Mouse (Mus musculus): ENCODE results near the gene Junb. TPM values are rescaled to one million over a fixed set of nuclear protein-coding genes. Genes with fewer than 3 reads are reported as not detected.

Gene Junb
- polyA plus RNA-seq (2015; fragmentation: Nextera tagmentation; extraction: Ambion mirVana) = 11.7 and 15.3 TPM in 2 replicates

- ATAC-seq (replicated peaks; ENCODE audit: extremely low read depth, insufficient read depth, low FRiP score) = peak; percentile 58
- Histone ChIP-seq H3K4me1 (ENCODE audit: control insufficient read depth, insufficient read depth, low read length) (peaks cover 48% of the 10 kb centered on the region), H3K36me3 (ENCODE audit: control insufficient read depth, insufficient read depth) (peaks cover 7% of the 10 kb centered on the region; the same call in 1 of the 2 replicates), H3K4me2 (ENCODE audit: low read depth, low read length) (peak within 1 kb of the TSS; percentile 97), H3K9me3 (replicated peaks; ENCODE audit: control insufficient read depth, low read length) (no peaks in the 10 kb centered on the region), H3K9ac (ENCODE audit: low read length) (peak within 1 kb of the TSS; percentile 90), H3K4me3 (ENCODE audit: low read length) (peak within 1 kb of the TSS; percentile 73), H3K27me3 (ENCODE audit: control insufficient read depth, insufficient read depth, low read length) (no peaks in the 10 kb centered on the region), H3K27ac (ENCODE audit: low read length) (peak within 1 kb of the TSS; percentile 94)
- WGBS = 1% methylated on average over 63 of the region's 63 CpGs
These were observed at the start of gene Junb for GRCm38 (mm10) chr8:84978248-84978940. Gene Junb (minus strand): TSS chr8:84978718.

DNA sequence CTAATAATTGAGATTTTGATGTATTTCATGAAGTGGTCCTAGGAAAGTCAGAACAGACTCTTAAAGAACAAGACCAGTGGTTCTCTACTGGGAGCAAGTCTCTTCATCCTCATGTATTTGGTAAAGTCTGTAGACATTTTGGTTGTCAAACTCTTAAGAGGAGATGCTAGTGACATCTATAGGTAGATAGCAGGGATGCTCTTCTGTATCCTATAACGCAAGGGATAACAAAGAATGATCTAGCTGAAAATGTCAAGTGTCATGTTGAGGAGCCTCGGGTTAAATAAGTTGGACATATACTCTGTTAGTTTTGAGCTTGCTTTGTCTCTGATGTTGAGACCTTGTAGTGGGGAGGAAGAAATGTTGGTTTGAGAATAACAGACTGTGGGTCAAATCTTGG is 49.4 kb upstream of the Junb start:
- Histone ChIP-seq H3K27me3 (ENCODE audit: control insufficient read depth, insufficient read depth, low read length) (no peaks in the 10 kb centered on the region), H3K4me1 (ENCODE audit: control insufficient read depth, insufficient read depth, low read length) (peaks cover 36% of the 10 kb centered on the region), H3K36me3 (ENCODE audit: control insufficient read depth, insufficient read depth) (peaks cover 38% of the 10 kb centered on the region), H3K27ac (ENCODE audit: low read length) (no peak overlapping the region), H3K4me3 (ENCODE audit: low read length) (peak overlapping the region; percentile 88), H3K9me3 (replicated peaks; ENCODE audit: control insufficient read depth, low read length) (no peaks in the 10 kb centered on the region), H3K4me2 (ENCODE audit: low read depth, low read length) (peak overlapping the region; percentile 87), H3K9ac (ENCODE audit: low read length) (peak overlapping the region; percentile 97)
- no peak for ATAC-seq (replicated peaks; ENCODE audit: extremely low read depth, insufficient read depth, low FRiP score)
- WGBS = 15% methylated on average over 2 of the region's 2 CpGs

GRCm38 (mm10) chr8:85027516-85027855 is 49.0 kb upstream of the Junb start:
- Histone ChIP-seq H3K27me3 (ENCODE audit: control insufficient read depth, insufficient read depth, low read length) (no peaks in the 10 kb centered on the region), H3K9ac (ENCODE audit: low read length) (peak overlapping the region; percentile 97), H3K4me1 (ENCODE audit: control insufficient read depth, insufficient read depth, low read length) (peaks cover 36% of the 10 kb centered on the region), H3K4me3 (ENCODE audit: low read length) (peak overlapping the region; percentile 88), H3K9me3 (replicated peaks; ENCODE audit: control insufficient read depth, low read length) (no peaks in the 10 kb centered on the region), H3K36me3 (ENCODE audit: control insufficient read depth, insufficient read depth) (peaks cover 37% of the 10 kb centered on the region), H3K4me2 (ENCODE audit: low read depth, low read length) (peak overlapping the region; percentile 87), H3K27ac (ENCODE audit: low read length) (peak overlapping the region; percentile 89)
- no peak for ATAC-seq (replicated peaks; ENCODE audit: extremely low read depth, insufficient read depth, low FRiP score)
- WGBS = 2% methylated on average over 13 of the region's 13 CpGs

DNA sequence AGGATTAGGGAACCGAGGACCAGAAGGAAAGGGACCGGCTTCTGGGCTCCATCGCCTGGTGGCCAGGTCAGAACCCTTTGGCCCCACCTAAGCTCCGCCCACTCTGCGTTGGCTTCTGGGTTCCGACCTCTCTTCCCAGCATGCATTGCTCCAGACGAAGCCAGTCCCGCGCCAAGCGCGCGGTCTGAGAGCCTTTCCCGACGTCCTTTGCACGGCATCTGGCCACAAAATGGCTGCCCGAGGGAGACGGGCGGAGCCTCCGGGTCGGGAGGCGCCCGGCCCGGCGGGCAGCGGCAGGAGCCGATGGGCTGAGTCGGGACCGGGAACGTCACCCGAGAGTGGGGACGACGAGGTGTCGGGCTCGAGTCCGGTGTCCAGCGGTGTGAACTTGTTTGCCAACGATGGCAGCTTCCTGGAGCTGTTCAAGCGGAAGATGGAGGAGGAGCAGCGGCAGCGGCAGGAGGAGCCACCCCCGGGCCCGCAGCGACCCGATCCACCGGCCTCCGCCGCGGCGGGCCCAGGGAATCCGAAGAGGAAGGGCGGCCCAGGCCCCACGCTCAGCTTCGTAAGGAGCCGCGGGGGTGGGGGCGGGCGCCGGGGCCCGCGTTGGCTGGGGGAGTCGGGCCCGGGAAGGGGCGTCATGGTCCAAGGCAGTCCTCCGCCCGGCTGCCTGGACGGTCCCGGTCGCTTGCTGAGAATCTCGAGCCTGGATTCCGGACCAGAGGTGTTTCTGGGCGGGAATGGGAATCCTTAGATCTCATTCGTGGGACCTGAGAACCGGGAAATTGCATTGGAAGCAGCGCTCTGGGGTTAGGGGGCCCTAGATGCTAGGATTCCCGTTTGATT is 48.4 kb upstream of the Junb start, which contains the start of gene Trir:
Gene Trir (plus strand): TSS at position 154 of the 846 bp plus-strand sequence.
- ATAC-seq (replicated peaks; ENCODE audit: extremely low read depth, insufficient read depth, low FRiP score) = peak; percentile 79
- peak within 1 kb of the TSS; percentile 96 for H3K4me2 ChIP-seq (ENCODE audit: low read depth, low read length)
- peaks cover 36% of the 10 kb centered on the region for H3K4me1 ChIP-seq (ENCODE audit: control insufficient read depth, insufficient read depth, low read length)
- peak within 1 kb of the TSS; percentile 88 for H3K4me3 ChIP-seq (ENCODE audit: low read length)
- H3K36me3 ChIP-seq (ENCODE audit: control insufficient read depth, insufficient read depth) = peaks cover 37% of the 10 kb centered on the region
- no peaks in the 10 kb centered on the region for H3K9me3 ChIP-seq (replicated peaks; ENCODE audit: control insufficient read depth, low read length)
- peak within 1 kb of the TSS; percentile 89 for H3K27ac ChIP-seq (ENCODE audit: low read length)
- H3K27me3 ChIP-seq (ENCODE audit: control insufficient read depth, insufficient read depth, low read length) = no peaks in the 10 kb centered on the region
- 0% methylated on average over 74 of the region's 75 CpGs for WGBS
- peak within 1 kb of the TSS; percentile 97 for H3K9ac ChIP-seq (ENCODE audit: low read length)

GRCm38 (mm10) chr8:85025098-85025932 is 46.8 kb upstream of the Junb start, which contains the start of gene Asna1:
Gene Asna1 (minus strand): TSS chr8:85025281.
- Histone ChIP-seq H3K4me2 (ENCODE audit: low read depth, low read length) (peak within 1 kb of the TSS; percentile 96), H3K27ac (ENCODE audit: low read length) (peak within 1 kb of the TSS; percentile 83), H3K36me3 (ENCODE audit: control insufficient read depth, insufficient read depth) (peaks cover 31% of the 10 kb centered on the region), H3K4me3 (ENCODE audit: low read length) (peak within 1 kb of the TSS; percentile 88), H3K9me3 (replicated peaks; ENCODE audit: control insufficient read depth, low read length) (no peaks in the 10 kb centered on the region), H3K27me3 (ENCODE audit: control insufficient read depth, insufficient read depth, low read length) (no peaks in the 10 kb centered on the region), H3K9ac (ENCODE audit: low read length) (peak within 1 kb of the TSS; percentile 88), H3K4me1 (ENCODE audit: control insufficient read depth, insufficient read depth, low read length) (peaks cover 36% of the 10 kb centered on the region)
- WGBS = 5% methylated on average over 30 of the region's 30 CpGs
- ATAC-seq (replicated peaks; ENCODE audit: extremely low read depth, insufficient read depth, low FRiP score) = peak; percentile 84

- Histone ChIP-seq H3K27ac (ENCODE audit: low read length) (no peak overlapping the region), H3K4me2 (ENCODE audit: low read depth, low read length) (peak overlapping the region; percentile 96; the same call in 1 of the 2 replicates), H3K36me3 (ENCODE audit: control insufficient read depth, insufficient read depth) (peaks cover 31% of the 10 kb centered on the region), H3K9ac (ENCODE audit: low read length) (no peak overlapping the region), H3K27me3 (ENCODE audit: control insufficient read depth, insufficient read depth, low read length) (no peaks in the 10 kb centered on the region), H3K4me3 (ENCODE audit: low read length) (no peak overlapping the region; the same call in 1 of the 2 replicates), H3K4me1 (ENCODE audit: control insufficient read depth, insufficient read depth, low read length) (peaks cover 32% of the 10 kb centered on the region), H3K9me3 (replicated peaks; ENCODE audit: control insufficient read depth, low read length) (no peaks in the 10 kb centered on the region)
- 96% methylated on average over 3 of the region's 3 CpGs for WGBS
- ATAC-seq (replicated peaks; ENCODE audit: extremely low read depth, insufficient read depth, low FRiP score) = no peak
These were observed 45.3 kb upstream of the Junb start for GRCm38 (mm10) chr8:85023846-85024245.

DNA sequence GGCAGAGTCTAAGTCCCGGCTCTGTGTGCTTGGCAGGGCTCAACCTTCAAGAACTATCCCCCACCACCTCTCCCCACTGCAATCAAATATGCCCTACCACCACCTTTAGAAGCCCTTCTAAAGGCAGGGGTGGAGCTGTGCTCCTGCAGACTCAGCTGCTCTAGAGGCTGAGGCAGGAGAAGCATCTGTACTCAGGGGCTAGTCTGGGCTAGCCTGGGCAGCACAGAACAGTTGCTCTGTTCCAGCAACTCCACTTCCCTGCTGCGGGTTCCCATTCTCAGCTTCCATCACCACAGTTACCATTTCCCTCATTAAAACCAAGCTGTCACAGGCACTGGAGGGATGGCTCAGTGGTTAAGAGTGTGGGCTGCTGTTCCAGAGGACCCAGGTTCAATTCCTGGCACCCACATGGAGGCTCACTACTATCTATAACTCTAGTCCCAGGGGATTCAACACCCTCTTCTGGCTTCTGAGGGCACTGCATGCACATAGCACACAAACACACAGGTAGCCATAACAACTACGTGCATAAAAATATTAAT is 43.1 kb upstream of the Junb start:
- Histone ChIP-seq H3K36me3 (ENCODE audit: control insufficient read depth, insufficient read depth) (peaks cover 40% of the 10 kb centered on the region), H3K4me1 (ENCODE audit: control insufficient read depth, insufficient read depth, low read length) (peaks cover 20% of the 10 kb centered on the region), H3K27me3 (ENCODE audit: control insufficient read depth, insufficient read depth, low read length) (no peaks in the 10 kb centered on the region), H3K27ac (ENCODE audit: low read length) (no peak overlapping the region), H3K9me3 (replicated peaks; ENCODE audit: control insufficient read depth, low read length) (no peaks in the 10 kb centered on the region), H3K4me2 (ENCODE audit: low read depth, low read length) (no peak overlapping the region), H3K4me3 (ENCODE audit: low read length) (no peak overlapping the region), H3K9ac (ENCODE audit: low read length) (no peak overlapping the region)
- ATAC-seq (replicated peaks; ENCODE audit: extremely low read depth, insufficient read depth, low FRiP score) = no peak
- 98% methylated on average over 3 of the region's 3 CpGs for WGBS

DNA sequence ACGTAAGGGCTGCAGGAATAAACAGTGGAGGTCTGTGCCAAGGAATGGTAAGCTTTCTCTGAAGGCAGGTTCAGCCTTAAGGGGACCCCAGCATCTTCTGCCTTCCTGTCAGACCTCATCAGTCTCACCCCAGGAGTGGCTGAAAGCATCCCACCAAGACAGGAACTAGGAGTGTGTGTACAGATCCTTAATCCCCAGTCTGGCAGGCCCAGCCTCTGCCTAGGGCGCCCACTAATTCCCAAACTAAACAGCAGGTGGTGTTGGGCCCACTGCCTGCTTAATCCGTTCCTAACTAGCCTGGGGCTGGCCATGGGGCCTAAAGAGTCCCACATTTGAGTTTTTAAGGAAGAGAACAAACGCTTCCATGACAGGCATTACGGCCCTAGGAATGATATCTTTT is 38.7 kb upstream of the Junb start:
- no peaks in the 10 kb centered on the region for H3K9me3 ChIP-seq (replicated peaks; ENCODE audit: control insufficient read depth, low read length)
- H3K4me3 ChIP-seq (ENCODE audit: low read length) = no peak overlapping the region
- no peak overlapping the region for H3K9ac ChIP-seq (ENCODE audit: low read length)
- H3K27me3 ChIP-seq (ENCODE audit: control insufficient read depth, insufficient read depth, low read length) = peaks cover 15% of the 10 kb centered on the region
- no peak overlapping the region for H3K4me2 ChIP-seq (ENCODE audit: low read depth, low read length)
- H3K27ac ChIP-seq (ENCODE audit: low read length) = no peak overlapping the region
- peaks cover 3% of the 10 kb centered on the region; the same call in 1 of the 2 replicates for H3K4me1 ChIP-seq (ENCODE audit: control insufficient read depth, insufficient read depth, low read length)
- WGBS = 50% methylated on average over 5 of the region's 5 CpGs
- peaks cover 27% of the 10 kb centered on the region for H3K36me3 ChIP-seq (ENCODE audit: control insufficient read depth, insufficient read depth)
- ATAC-seq (replicated peaks; ENCODE audit: extremely low read depth, insufficient read depth, low FRiP score) = no peak

Measured in heart, embryonic 16.5 days (tissue).